Mouse (Mus musculus): ENCODE measurements around the gene AI987944.

The AI987944 gene

DNA sequence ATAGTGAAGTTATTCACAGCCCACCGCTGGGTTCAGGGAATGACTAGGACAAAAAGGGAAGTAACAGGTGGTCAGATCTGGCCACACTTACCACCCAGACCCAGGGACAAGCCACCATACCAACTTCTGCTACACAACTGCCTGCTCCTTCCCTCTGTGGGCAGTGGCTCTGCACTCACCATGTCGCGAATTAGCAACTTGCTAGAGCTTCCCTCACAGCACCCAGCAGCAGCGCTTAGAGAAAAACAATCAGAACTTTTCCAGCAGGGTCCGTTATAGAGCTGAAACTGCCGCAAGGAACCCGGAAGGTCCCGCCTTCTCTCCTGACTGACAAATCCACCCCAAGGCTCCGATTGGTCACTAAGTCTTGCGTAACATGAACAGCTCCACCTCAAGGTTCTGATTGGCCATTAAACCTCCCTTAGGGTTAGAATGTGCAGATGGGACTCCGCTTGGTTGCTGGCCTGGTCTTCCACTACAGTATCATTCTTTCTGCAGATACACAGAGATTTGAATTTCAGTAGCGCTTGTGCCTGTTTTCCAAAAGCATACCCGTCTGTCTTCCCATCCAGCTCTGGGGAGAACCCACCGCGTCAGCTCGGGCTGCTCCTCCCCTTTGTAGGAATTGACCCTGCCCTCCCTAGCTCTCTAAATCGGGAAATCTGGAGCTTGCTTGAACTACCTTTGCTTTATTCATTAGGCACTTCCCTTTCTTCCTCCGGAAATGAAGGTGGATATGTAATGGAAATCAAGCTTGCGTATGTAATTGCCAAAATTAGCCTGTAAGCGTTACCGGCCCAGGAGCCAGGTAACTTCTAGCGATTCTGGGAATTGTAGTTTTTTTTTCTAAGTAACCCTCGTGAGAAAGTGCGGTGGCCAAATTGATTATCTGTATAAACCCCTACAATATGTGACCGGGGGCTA is at the start of gene AI987944:
AI987944 (minus strand) TSS at position 332 of the 924 bp plus-strand sequence.
- peak; percentile 94 for DNase-seq (ENCODE audit: low read depth, low spot score)

GRCm38 (mm10) chr7:41394130-41394529 is 951 bp upstream of the AI987944 start:
- DNase-seq (ENCODE audit: low read depth, low spot score) = peak; percentile 7
